Mouse (Mus musculus): ENCODE measurements around the gene Zfp541. TPM values are rescaled to one million over a fixed set of nuclear protein-coding genes. Genes with fewer than 3 reads are reported as not detected.
A peak's percentile ranks its signal among the peaks of the same experiment; 100 is the strongest.

Zfp541 gene
- total and polyA plus RNA-seq, 2 experiments: 0.02 TPM; not detected in 1

DNA sequence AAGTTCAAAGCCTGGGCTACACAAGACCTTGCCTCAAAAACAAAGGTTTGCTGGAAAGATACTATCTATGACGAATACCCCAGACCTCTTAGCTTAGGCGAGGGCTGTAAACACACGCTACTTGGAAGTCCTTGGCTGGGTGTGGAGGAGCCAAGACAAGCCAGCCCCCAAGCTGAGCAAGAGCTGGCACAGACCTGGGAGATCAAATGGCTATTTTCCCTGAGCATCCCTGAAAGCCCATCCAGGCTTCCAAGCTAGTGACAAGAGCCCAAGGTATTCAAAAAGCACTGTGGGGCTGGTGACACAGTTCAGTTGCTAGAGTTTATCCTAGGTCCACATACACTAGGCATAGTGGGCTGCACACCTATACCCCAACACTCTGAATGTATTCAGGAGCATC is 11.0 kb upstream of the Zfp541 start:
- H3K9ac ChIP-seq (ENCODE audit: low read depth, low read length): no peak overlapping the region
- no peak overlapping the region for H3K4me3 ChIP-seq (ENCODE audit: insufficient read depth, low read depth, low read length)
- DNase-seq (ENCODE audit: extremely low read depth, low read depth, low spot score): no peak
- H3K4me1 ChIP-seq (ENCODE audit: control insufficient read depth, insufficient read depth, low read length): peaks cover 19% of the 10 kb centered on the region
- peaks cover 14% of the 10 kb centered on the region for H3K79me2 ChIP-seq (ENCODE audit: control insufficient read depth, insufficient read depth, low read length)
- no peaks in the 10 kb centered on the region for H3K27me3 ChIP-seq (ENCODE audit: control insufficient read depth, insufficient read depth, low read length)
- 94% methylated on average over 3 of the region's 3 CpGs for WGBS
- no peak overlapping the region for H3K27ac ChIP-seq (replicated peaks; ENCODE audit: insufficient read depth, low read depth, low read length)
- H3K36me3 ChIP-seq (ENCODE audit: control insufficient read depth, insufficient read depth, low read length): no peaks in the 10 kb centered on the region
- TF ChIP-seq POLR2A (IDR thresholded peaks at IDR 0.05; ENCODE audit: extremely low read depth, insufficient read depth, low read length) (no peak), CTCF (IDR thresholded peaks at IDR 0.05; ENCODE audit: low read depth, low read length) (no peak)

DNA sequence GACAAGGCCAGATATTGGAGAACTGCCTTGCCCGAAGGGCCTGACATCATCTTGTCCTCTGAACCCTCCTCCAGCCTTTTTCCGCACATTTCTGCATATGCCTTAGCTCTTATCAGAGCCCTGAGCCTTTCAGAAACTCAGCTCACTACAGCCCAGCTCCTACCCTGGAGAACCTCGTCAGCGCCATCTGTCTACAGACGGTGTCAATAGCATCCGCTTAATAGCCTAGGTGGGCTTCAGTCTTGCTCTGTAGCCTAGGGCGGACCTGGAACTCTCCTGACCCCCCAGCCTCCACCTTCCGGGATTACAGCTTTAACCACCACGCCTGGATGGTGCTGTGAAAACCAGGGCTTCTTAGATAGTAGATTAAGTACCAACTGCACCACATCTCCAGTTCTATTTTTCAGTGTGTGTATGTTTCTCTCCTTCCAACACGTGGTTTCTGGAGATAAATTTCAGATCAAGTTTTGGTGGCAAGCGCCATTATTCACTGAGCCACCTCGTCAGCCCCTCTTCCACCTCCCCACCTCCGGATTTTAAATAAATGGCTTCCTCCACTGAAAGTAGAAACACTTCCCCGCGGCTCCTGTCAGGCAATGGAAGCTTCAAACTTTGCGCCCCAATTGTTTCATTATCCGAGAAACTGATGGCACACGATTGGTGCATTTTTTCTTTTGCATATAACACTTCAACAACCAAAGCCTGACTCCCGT is 9.6 kb upstream of the Zfp541 start:
- DNase-seq (ENCODE audit: extremely low read depth, low read depth, low spot score): peak; percentile 70

DNA sequence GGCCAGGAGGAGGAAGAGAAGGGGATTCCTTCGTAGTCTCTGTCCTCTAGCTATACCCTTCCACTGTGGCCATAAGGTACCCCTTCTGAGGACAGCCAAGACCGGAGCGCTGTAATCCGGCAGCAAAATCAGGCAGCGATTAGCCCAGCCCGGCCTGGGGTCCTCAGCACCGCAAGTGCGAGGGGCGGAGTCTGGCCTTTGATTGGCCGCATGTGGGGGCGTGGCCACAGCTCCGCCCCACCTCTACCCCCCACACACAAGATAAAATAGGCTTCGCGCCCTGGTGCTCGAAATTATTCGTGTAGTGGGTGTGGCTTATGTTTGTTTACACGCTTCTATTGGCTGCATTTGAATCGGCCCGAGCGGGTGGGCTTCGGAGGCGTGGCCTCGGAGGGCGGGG is 8.9 kb upstream of the Zfp541 start:
- Histone ChIP-seq H3K4me1 (ENCODE audit: control insufficient read depth, insufficient read depth, low read length) (peaks cover 13% of the 10 kb centered on the region), H3K79me2 (ENCODE audit: control insufficient read depth, insufficient read depth, low read length) (peaks cover 3% of the 10 kb centered on the region; the same call in 1 of the 2 replicates), H3K27ac (replicated peaks; ENCODE audit: insufficient read depth, low read depth, low read length) (peak overlapping the region; percentile 94), H3K36me3 (ENCODE audit: control insufficient read depth, insufficient read depth, low read length) (no peaks in the 10 kb centered on the region), H3K9ac (ENCODE audit: low read depth, low read length) (peak overlapping the region; percentile 86), H3K27me3 (ENCODE audit: control insufficient read depth, insufficient read depth, low read length) (no peaks in the 10 kb centered on the region), H3K4me3 (ENCODE audit: insufficient read depth, low read depth, low read length) (peak overlapping the region; percentile 69)
- peak; percentile 89 for DNase-seq (ENCODE audit: extremely low read depth, low read depth, low spot score)
- WGBS: under 1% methylated on average over 24 of the region's 24 CpGs
- TF ChIP-seq POLR2A (IDR thresholded peaks at IDR 0.05; ENCODE audit: extremely low read depth, insufficient read depth, low read length) (0 out of 2 replicates have a peak, but pooled peaks have one; percentile 41), CTCF (IDR thresholded peaks at IDR 0.05; ENCODE audit: low read depth, low read length) (no peak)

More for the DNA sequence above, 9.6 kb upstream of the Zfp541 start:
- under 1% methylated on average over 19 of the region's 19 CpGs for WGBS
- Histone ChIP-seq H3K27ac (replicated peaks; ENCODE audit: insufficient read depth, low read depth, low read length) (peak overlapping the region; percentile 94), H3K27me3 (ENCODE audit: control insufficient read depth, insufficient read depth, low read length) (no peaks in the 10 kb centered on the region), H3K9ac (ENCODE audit: low read depth, low read length) (peak overlapping the region; percentile 86), H3K79me2 (ENCODE audit: control insufficient read depth, insufficient read depth, low read length) (peaks cover 6% of the 10 kb centered on the region; the same call in 1 of the 2 replicates), H3K4me3 (ENCODE audit: insufficient read depth, low read depth, low read length) (peak overlapping the region; percentile 69), H3K36me3 (ENCODE audit: control insufficient read depth, insufficient read depth, low read length) (no peaks in the 10 kb centered on the region), H3K4me1 (ENCODE audit: control insufficient read depth, insufficient read depth, low read length) (peaks cover 13% of the 10 kb centered on the region)
- no peak for TF ChIP-seq POLR2A (IDR thresholded peaks at IDR 0.05; ENCODE audit: extremely low read depth, insufficient read depth, low read length)
- TF ChIP-seq CTCF (IDR thresholded peaks at IDR 0.05; ENCODE audit: low read depth, low read length): peak; percentile 84

DNA sequence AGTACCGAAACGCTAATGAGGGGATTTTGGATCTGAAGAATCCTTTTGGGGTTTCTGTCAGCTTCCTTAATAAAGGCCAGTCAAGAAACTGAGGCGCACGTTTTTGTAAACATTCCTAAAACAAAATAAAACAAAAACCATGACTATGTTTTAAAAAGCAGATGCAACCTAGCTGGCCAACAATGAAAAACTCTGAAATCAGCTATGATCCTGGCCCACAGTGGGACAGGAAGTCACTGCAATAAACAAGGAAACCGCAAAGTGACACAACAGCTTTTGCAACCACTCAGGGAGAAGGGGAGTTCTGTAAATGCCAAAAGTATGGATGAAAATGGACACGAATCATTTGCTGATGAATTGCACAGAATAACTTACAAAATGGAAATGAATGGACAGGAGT is 8.5 kb upstream of the Zfp541 start:
- Histone ChIP-seq H3K4me3 (ENCODE audit: insufficient read depth, low read depth, low read length) (peak overlapping the region; percentile 11; the same call in 1 of the 2 replicates), H3K4me1 (ENCODE audit: control insufficient read depth, insufficient read depth, low read length) (peaks cover 13% of the 10 kb centered on the region), H3K27me3 (ENCODE audit: control insufficient read depth, insufficient read depth, low read length) (no peaks in the 10 kb centered on the region), H3K79me2 (ENCODE audit: control insufficient read depth, insufficient read depth, low read length) (peaks cover 3% of the 10 kb centered on the region; the same call in 1 of the 2 replicates), H3K36me3 (ENCODE audit: control insufficient read depth, insufficient read depth, low read length) (no peaks in the 10 kb centered on the region), H3K27ac (replicated peaks; ENCODE audit: insufficient read depth, low read depth, low read length) (no peak overlapping the region), H3K9ac (ENCODE audit: low read depth, low read length) (no peak overlapping the region)
- WGBS: 9% methylated on average over 6 of the region's 6 CpGs
- no peak for DNase-seq (ENCODE audit: extremely low read depth, low read depth, low spot score)
- no peak for TF ChIP-seq POLR2A (IDR thresholded peaks at IDR 0.05; ENCODE audit: extremely low read depth, insufficient read depth, low read length)
- TF ChIP-seq CTCF (IDR thresholded peaks at IDR 0.05; ENCODE audit: low read depth, low read length): no peak

DNA sequence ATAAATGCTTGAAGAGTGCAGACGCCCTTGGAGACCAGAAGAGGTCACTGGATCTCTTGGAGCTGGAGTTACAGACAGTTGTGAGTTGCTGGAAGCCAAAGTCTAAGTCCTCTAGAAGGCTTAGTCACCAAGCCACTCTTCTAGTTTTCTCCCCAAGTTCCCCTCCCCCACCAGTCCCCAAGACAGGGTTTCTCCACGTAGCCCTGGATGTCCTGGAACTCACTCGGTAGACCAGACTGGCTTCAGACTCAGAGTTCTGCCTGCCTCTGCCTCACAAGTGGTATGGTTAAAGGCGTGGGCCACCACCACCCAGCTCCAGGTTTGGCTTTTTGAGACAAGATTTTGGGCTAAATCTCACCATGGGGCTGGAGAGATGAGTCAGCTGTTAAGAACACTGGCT is 6.6 kb upstream of the Zfp541 start:
- Histone ChIP-seq H3K9ac (ENCODE audit: low read depth, low read length) (no peak overlapping the region), H3K4me1 (ENCODE audit: control insufficient read depth, insufficient read depth, low read length) (peaks cover 6% of the 10 kb centered on the region), H3K4me3 (ENCODE audit: insufficient read depth, low read depth, low read length) (no peak overlapping the region), H3K27me3 (ENCODE audit: control insufficient read depth, insufficient read depth, low read length) (no peaks in the 10 kb centered on the region), H3K79me2 (ENCODE audit: control insufficient read depth, insufficient read depth, low read length) (0 out of 2 replicates have a peak, but pooled peaks cover 3% of the 10 kb centered on the region), H3K36me3 (ENCODE audit: control insufficient read depth, insufficient read depth, low read length) (no peaks in the 10 kb centered on the region), H3K27ac (replicated peaks; ENCODE audit: insufficient read depth, low read depth, low read length) (no peak overlapping the region)
- 77% methylated on average over 4 of the region's 4 CpGs for WGBS
- DNase-seq (ENCODE audit: extremely low read depth, low read depth, low spot score): no peak
- no peak for TF ChIP-seq CTCF (IDR thresholded peaks at IDR 0.05; ENCODE audit: low read depth, low read length)
- TF ChIP-seq POLR2A (IDR thresholded peaks at IDR 0.05; ENCODE audit: extremely low read depth, insufficient read depth, low read length): no peak

DNA sequence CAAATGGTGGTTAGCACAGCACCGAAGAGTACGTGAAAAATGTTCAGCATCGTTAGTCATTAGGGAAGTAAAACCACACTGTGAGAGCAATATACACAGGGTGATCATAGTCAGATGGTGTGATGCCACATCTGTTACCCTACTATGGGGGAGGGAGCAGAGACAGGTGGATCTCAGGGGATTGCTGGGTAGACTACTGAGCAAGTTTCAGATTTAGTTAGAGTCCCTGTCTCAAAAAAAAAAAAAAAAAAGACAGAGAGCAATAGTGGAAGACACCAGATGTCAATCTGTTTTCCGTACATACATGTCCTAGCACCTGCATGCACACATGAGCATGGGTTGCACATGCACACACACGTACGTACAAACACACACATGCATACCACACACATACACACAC is 5.9 kb upstream of the Zfp541 start:
- Histone ChIP-seq H3K9ac (ENCODE audit: low read depth, low read length) (no peak overlapping the region), H3K4me1 (ENCODE audit: control insufficient read depth, insufficient read depth, low read length) (peaks cover 5% of the 10 kb centered on the region), H3K79me2 (ENCODE audit: control insufficient read depth, insufficient read depth, low read length) (0 out of 2 replicates have a peak, but pooled peaks cover under 1% of the 10 kb centered on the region), H3K4me3 (ENCODE audit: insufficient read depth, low read depth, low read length) (no peak overlapping the region), H3K27ac (replicated peaks; ENCODE audit: insufficient read depth, low read depth, low read length) (no peak overlapping the region), H3K36me3 (ENCODE audit: control insufficient read depth, insufficient read depth, low read length) (no peaks in the 10 kb centered on the region), H3K27me3 (ENCODE audit: control insufficient read depth, insufficient read depth, low read length) (no peaks in the 10 kb centered on the region)
- TF ChIP-seq CTCF (IDR thresholded peaks at IDR 0.05; ENCODE audit: low read depth, low read length): no peak
- TF ChIP-seq POLR2A (IDR thresholded peaks at IDR 0.05; ENCODE audit: extremely low read depth, insufficient read depth, low read length): no peak
- DNase-seq (ENCODE audit: extremely low read depth, low read depth, low spot score): no peak
- 88% methylated on average over 6 of the region's 6 CpGs for WGBS
